Comparison of ENCODE assay signal across 9 mouse cellular contexts in the genomic region with DNA sequence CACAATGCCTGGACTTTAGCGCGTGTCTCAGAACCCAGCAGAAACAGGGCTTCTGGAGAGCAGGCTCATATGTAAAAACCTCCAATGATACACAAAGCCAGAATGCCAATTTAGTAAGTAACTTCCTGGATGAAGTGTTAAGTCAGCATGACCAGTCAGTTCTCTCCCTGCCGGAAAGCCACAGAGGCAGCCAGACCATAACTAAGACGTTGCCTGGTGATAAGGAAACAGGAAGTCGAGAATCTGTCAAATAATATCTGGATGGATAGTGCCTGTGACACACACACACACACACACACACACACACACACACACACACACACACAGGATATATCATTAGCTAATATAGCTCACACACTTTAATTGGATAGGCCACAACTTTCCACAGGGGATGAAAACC. TPM values are rescaled to one million over a fixed set of nuclear protein-coding genes. Genes with fewer than 3 reads are reported as not detected.
DNase-seq lines count a peak whose midpoint lies in the region; ATAC-seq and TF ChIP-seq lines count a peak whose summit lies in the region.
"Had no signal": no experiment of that assay in that cellular context is flagged by ENCODE, and none has a peak within 500 bp of the region (broad histone marks: within the 10 kb centered on the region; RNA-seq: fewer than 3 reads in every experiment).

No protein-coding gene starts in this region.

- no peak for TF ChIP-seq CTCF in CH12.LX (conservative IDR thresholded peaks at IDR 0.05 in 1 of 2, IDR thresholded peaks at IDR 0.05 in 1 of 2; ENCODE audit: low read depth in 2 of 2, low read length in 2 of 2)

- no peak overlapping the region for H3K9ac ChIP-seq in CH12.LX (ENCODE audit: insufficient read depth, low read depth)
- H3K9ac ChIP-seq: limb, embryonic 12.5 days had no signal

- peak; percentile 44 for DNase-seq in A20 (ENCODE audit: low read depth, low spot score)
- peak; percentile 68 for DNase-seq in CH12.LX (ENCODE audit: extremely low read depth)
- DNase-seq in cerebellum, postnatal 36 days, result no peak
- DNase-seq in urinary bladder, postnatal 36 days (ENCODE audit: low spot score in 2 of 2), result no peak
- DNase-seq in right cerebral cortex, postnatal 4 days, result no peak
- DNase-seq: cerebellum, adult 11 months had no signal

- no peak overlapping the region for H3K4me2 ChIP-seq in CH12.LX (ENCODE audit: insufficient read depth, low read depth, poor library complexity, severe bottlenecking)
- H3K4me2 ChIP-seq: limb, embryonic 12.5 days had no signal

- H3K4me3 ChIP-seq in CH12.LX (replicated peaks in 1 of 3; ENCODE audit: low read depth in 2 of 3, low read length in 2 of 3, poor library complexity in 1 of 3) (no peak overlapping the region), macrophage (ENCODE audit: inconsistent target) (no peak overlapping the region)
- H3K4me3 ChIP-seq: limb, embryonic 12.5 days had no signal

- TF ChIP-seq RAD21 in CH12.LX (IDR thresholded peaks at IDR 0.05; ENCODE audit: low read depth, low read length), result no peak

- dilution Hi-C loops in CH12.LX (cut with MboI; ENCODE audit: extremely low pct_ligation_motif_present, extremely low pct_unique_long_range_greater_than_20kb, low sequenced_read_pairs), result no loop called here

- TF ChIP-seq EP300 in CH12.LX (IDR thresholded peaks at IDR 0.05; ENCODE audit: low read length), result 0 out of 2 replicates have a peak, but pooled peaks have one; percentile 17

- WGBS in macrophage (ENCODE audit: missing documents), result 2% methylated on average over 5 of the region's 5 CpGs

- peak; percentile 93 to 95 for ATAC-seq in hematopoietic stem cell, adult 5-6 weeks (replicated peaks in 1 of 2; ENCODE audit: insufficient read depth in 1 of 2, low FRiP score in 2 of 2, low TSS enrichment in 1 of 2, low read depth in 1 of 2, poor library complexity in 2 of 2, severe bottlenecking in 2 of 2)

- no peak overlapping the region for H3K27ac ChIP-seq in CH12.LX (ENCODE audit: insufficient read depth, low read depth)
- H3K27ac ChIP-seq in macrophage, result peak overlapping the region; percentile 88
- H3K27ac ChIP-seq: limb, embryonic 12.5 days had no signal

- TF ChIP-seq POLR2A in CH12.LX (IDR thresholded peaks at IDR 0.05; ENCODE audit: low read depth, low read length), result no peak

- no peaks in the 10 kb centered on the region for H3K79me2 ChIP-seq in CH12.LX (replicated peaks; ENCODE audit: control insufficient read depth, extremely low read depth, insufficient read depth, poor library complexity, severe bottlenecking)
- H3K79me2 ChIP-seq in macrophage (ENCODE audit: inconsistent target), result no peaks in the 10 kb centered on the region

- peaks cover 3 to 18% of the 10 kb centered on the region in 2 experiments; a peak in 3 of 4 replicates for H3K4me1 ChIP-seq in CH12.LX (ENCODE audit: control insufficient read depth in 1 of 2, insufficient read depth in 2 of 2)

- H3K36me3 ChIP-seq in CH12.LX (replicated peaks in 1 of 2; ENCODE audit: control insufficient read depth in 1 of 2, insufficient read depth in 1 of 2, low read length in 1 of 2) (no peaks in the 10 kb centered on the region), macrophage (ENCODE audit: inconsistent target) (no peaks in the 10 kb centered on the region)
- H3K36me3 ChIP-seq: limb, embryonic 12.5 days had no signal

- H3K27me3 ChIP-seq in CH12.LX (replicated peaks), result no peaks in the 10 kb centered on the region
- H3K27me3 ChIP-seq: limb, embryonic 12.5 days had no signal

- H3K9me3 ChIP-seq in CH12.LX (replicated peaks; ENCODE audit: low read length), result no peaks in the 10 kb centered on the region
- H3K9me3 ChIP-seq: limb, embryonic 12.5 days had no signal

- in situ Hi-C loops in CH12.LX (cut with MboI; ENCODE audit: low pct_ligation_motif_present, low pct_unique_long_range_greater_than_20kb, low sequenced_read_pairs), result no loop called here

TF ChIP-seq in CH12.LX, 34 proteins besides CTCF, POLR2A, EP300 and RAD21:
- TF ChIP-seq E2F4 (IDR thresholded peaks at IDR 0.05; ENCODE audit: insufficient replicate concordance, low read depth, low read length), result no peak
- no peak for TF ChIP-seq NRF1 (IDR thresholded peaks at IDR 0.05; ENCODE audit: low read depth, low read length)
- TF ChIP-seq PAX5 (IDR thresholded peaks at IDR 0.05; ENCODE audit: low read length), result no peak
- TF ChIP-seq USF2 (conservative IDR thresholded peaks at IDR 0.05; ENCODE audit: low read depth, low read length), result no peak
- TF ChIP-seq IRF4 (IDR thresholded peaks at IDR 0.05; ENCODE audit: low read depth, low read length), result no peak
- no peak for TF ChIP-seq MEF2A (IDR thresholded peaks at IDR 0.05; ENCODE audit: borderline replicate concordance, low read depth, low read length)
- TF ChIP-seq SMC3 (IDR thresholded peaks at IDR 0.05; ENCODE audit: low read depth, low read length), result no peak
- no peak for TF ChIP-seq ZMIZ1 (IDR thresholded peaks at IDR 0.05; ENCODE audit: low read depth, low read length)
- TF ChIP-seq ZC3H11A (IDR thresholded peaks at IDR 0.05; ENCODE audit: low read depth, low read length), result no peak
- TF ChIP-seq TBP (conservative IDR thresholded peaks at IDR 0.05; ENCODE audit: low read depth, low read length), result no peak
- no peak for TF ChIP-seq CHD2 (IDR thresholded peaks at IDR 0.05; ENCODE audit: low read length)
- TF ChIP-seq TCF12 (IDR thresholded peaks at IDR 0.05; ENCODE audit: low read depth, low read length), result no peak
- TF ChIP-seq RCOR1 (conservative IDR thresholded peaks at IDR 0.05; ENCODE audit: low read depth, low read length), result no peak
- no peak for TF ChIP-seq POLR2AphosphoS2 (IDR thresholded peaks at IDR 0.05; ENCODE audit: low read depth, low read length)
- TF ChIP-seq ZNF384 (IDR thresholded peaks at IDR 0.05; ENCODE audit: low read depth, low read length), result no peak
- no peak for TF ChIP-seq ETS1 (conservative IDR thresholded peaks at IDR 0.05; ENCODE audit: low read depth, low read length)
- TF ChIP-seq KAT2A (IDR thresholded peaks at IDR 0.05; ENCODE audit: insufficient replicate concordance, low read length), result no peak
- no peak for TF ChIP-seq HCFC1 (IDR thresholded peaks at IDR 0.05; ENCODE audit: low read depth, low read length)
- TF ChIP-seq MAZ (IDR thresholded peaks at IDR 0.05; ENCODE audit: low read depth, low read length), result no peak

RNA-seq across cellular contexts. Expression of gene Hbp1, which starts 46.5 kb away (rescaled TPM):
- total RNA-seq in CH12.LX (2012; rRNA removed) (11.2 and 17.0 TPM in 2 replicates), CH12.LX (2014; rRNA removed) (24.4 and 32.7 TPM in 2 replicates)
- polyA plus RNA-seq in CH12.LX (2012; ENCODE audit: insufficient read length, low read depth) (13.9 and 16.0 TPM in 2 replicates), macrophage (2018) (37.4 to 85.3 TPM (median 72.2 TPM) in 3 replicates)
- total RNA-seq in hematopoietic stem cell, adult 5-6 weeks (2017), result 93.9 and 127 TPM in 2 replicates
- total RNA-seq in macrophage (2018; cell fraction: chromatin; rRNA removed), result 100 to 1,000 TPM in 6 of 26 experiments, 10 to 100 TPM in 20; 39.6 to 138 (median 87.4) TPM
- 10 to 100 TPM; 33.1 to 83.0 (median 49.9) TPM for total RNA-seq in macrophage (2018; cell fraction: cytosol; rRNA removed)
- total RNA-seq in macrophage (2018; cell fraction: nucleus; rRNA removed), result 100 to 1,000 TPM in 2 of 26 experiments, 10 to 100 TPM in 24; 35.0 to 114 (median 66.5) TPM

Comparison
In these comparisons a context has a peak if more than half of its experiments do, and no peak if none do; other contexts are left out.
1. DNase-seq: peak in A20 (single experiment) and CH12.LX (single experiment); none in cerebellum, postnatal 36 days (0 of 2), urinary bladder, postnatal 36 days (0 of 2) and right cerebral cortex, postnatal 4 days (single experiment).